Mouse (Mus musculus) midbrain, embryonic 14.5 days (tissue): ENCODE data around the gene Prr5. TPM values are rescaled to one million over a fixed set of nuclear protein-coding genes. Genes with fewer than 3 reads are reported as not detected.

Source experiments
- ATAC-seq: fragments of 200-750 bp; cut with Nextera tagmentation; 2 replicates; pipeline ENCODE4 v1.8.0; 2017; ENCODE audit warnings: moderate number of reproducible peaks, moderate library complexity; ENCODE audit not compliant: low FRiP score, low TSS enrichment
- DNase-seq: peaks from one replicate; pipeline ENCODE4 v3.0.0-alpha.2; 2015
- H3K27ac ChIP-seq: fragments of 300-500 bp; sonication (generic); replicated peaks from 2 replicates; pipeline ENCODE4 v1.5.1; 2014; ENCODE audit warnings: mild to moderate bottlenecking, low read depth, low read length, moderate library complexity
- H3K27me3 ChIP-seq: fragments of 300-500 bp; sonication (generic); 2 replicates; pipeline ENCODE4 v1.6.1; 2014; ENCODE audit warnings: low read length, control low read depth, mixed read lengths; ENCODE audit not compliant: control insufficient read depth, insufficient read depth
- H3K36me3 ChIP-seq: fragments of 300-500 bp; sonication (generic); 2 replicates; pipeline ENCODE4 v1.6.1; 2014; ENCODE audit warnings: low read length, control low read depth; ENCODE audit not compliant: control insufficient read depth, insufficient read depth
- H3K4me1 ChIP-seq: fragments of 300-500 bp; sonication (generic); 2 replicates; pipeline ENCODE4 v1.6.1; 2014; ENCODE audit warnings: mild to moderate bottlenecking, antibody characterized with exemption, low read length, control low read depth; ENCODE audit not compliant: control insufficient read depth, insufficient read depth
- H3K4me2 ChIP-seq: fragments of 300-500 bp; sonication (generic); 2 replicates; pipeline ENCODE4 v1.6.1; 2014; ENCODE audit warnings: mild to moderate bottlenecking, low read length, moderate library complexity
- H3K4me3 ChIP-seq: fragments of 300-500 bp; sonication (generic); replicated peaks from 2 replicates; pipeline ENCODE4 v1.5.1; 2014; ENCODE audit warnings: low read depth, low read length
- H3K9ac ChIP-seq: fragments of 300-500 bp; sonication (generic); replicated peaks from 2 replicates; pipeline ENCODE4 v1.6.1; 2014; ENCODE audit warnings: mild to moderate bottlenecking, low read length, moderate library complexity
- H3K9me3 ChIP-seq: fragments of 300-500 bp; sonication (generic); 2 replicates; pipeline ENCODE4 v1.6.1; 2016; ENCODE audit warnings: low read length, control low read depth, mixed read lengths; ENCODE audit not compliant: control insufficient read depth
- WGBS: fragments of 180-500 bp; shearing (Covaris S2); extraction: QIAGEN DNeasy Blood & Tissue Kit; methylation state at CpG from one replicate; pipeline ENCODE4 v1.1.7; 2014; 5-methylcytosine and 5-hydroxymethylcytosine counted together
- polyA plus RNA-seq: library from polyadenylated mRNA; unstranded; fragments of >200 nt; fragmentation: Nextera tagmentation; extraction: Ambion mirVana; gene quantifications from 2 replicates; pipeline ENCODE4 v1.2.1, GENCODE M21; 2014

Gene Prr5
- polyA plus RNA-seq, 1 experiment from 2014 or later, result 19.5 TPM

DNA sequence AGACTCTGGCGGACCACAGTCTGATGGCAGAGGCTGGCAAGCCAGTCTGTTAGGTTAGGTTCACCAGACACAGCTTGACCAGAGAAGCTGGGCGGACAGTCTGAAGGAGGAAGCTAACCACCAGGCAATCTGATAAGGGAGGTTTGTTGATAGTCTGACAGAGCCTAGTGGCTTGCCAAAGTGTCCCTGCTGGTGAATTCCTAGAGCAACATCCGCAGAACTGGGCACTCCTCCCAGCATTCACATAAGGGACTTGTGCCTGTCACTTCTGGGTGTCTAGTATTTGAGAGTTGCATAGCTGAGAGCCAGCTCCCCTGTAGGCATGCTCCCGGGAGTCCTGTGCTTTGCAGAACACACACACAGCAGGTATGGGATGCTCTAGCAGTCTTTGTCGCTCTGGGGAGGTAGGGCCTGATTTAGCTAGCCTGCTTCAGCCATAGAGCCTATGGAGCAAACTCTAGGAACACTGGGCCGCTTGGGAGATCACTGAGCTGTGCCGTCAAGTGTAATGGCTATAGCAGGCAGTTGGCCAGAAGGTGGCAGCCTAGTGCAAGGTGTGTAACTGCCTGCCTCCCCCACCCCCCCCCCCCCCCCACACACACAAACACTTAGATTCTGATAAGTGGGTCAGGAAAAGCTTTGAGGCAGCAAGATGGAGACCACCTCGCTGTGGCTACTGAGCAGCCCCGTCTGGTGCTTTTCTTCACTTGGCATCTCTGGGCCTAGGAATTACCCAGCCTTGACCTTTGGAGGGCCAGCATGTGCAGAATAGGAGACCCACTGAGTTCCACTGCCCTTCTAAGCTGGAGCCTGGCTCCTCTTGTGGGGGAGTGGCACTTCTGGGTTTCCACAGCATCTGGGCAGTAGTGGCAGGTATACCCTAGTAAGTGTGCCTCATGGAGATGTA is 2.2 kb downstream of the Prr5 start:
- Histone ChIP-seq H3K27ac (no peak overlapping the region), H3K4me3 (no peak overlapping the region), H3K4me2 (no peak overlapping the region), H3K9me3 (no peaks in the 10 kb centered on the region), H3K36me3 (no peaks in the 10 kb centered on the region), H3K9ac (no peak overlapping the region), H3K4me1 (no peaks in the 10 kb centered on the region), H3K27me3 (no peaks in the 10 kb centered on the region)
- ATAC-seq (no peak), DNase-seq (peak; percentile 67)
- 50% methylated on average over 9 of the region's 9 CpGs for WGBS

DNA sequence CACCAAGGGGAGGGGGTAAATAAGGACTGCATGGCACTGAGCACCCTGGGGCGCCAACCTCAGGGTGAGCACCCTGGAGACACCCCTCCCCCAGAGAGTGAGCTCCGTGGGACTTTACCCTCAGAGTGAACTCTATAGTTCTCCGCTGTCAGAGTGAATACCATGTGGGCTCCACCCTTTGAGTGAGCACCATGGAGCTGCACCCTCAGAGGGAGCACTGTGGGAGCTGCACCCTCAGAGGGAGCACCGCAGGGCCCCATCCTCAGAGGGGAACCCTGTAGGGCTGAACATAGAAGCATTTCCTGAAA is 2.8 kb downstream of the Prr5 start:
- WGBS, result 86% methylated on average over 4 of the region's 4 CpGs
- Histone ChIP-seq H3K4me2 (no peak overlapping the region), H3K9me3 (no peaks in the 10 kb centered on the region), H3K36me3 (no peaks in the 10 kb centered on the region), H3K4me1 (no peaks in the 10 kb centered on the region), H3K9ac (no peak overlapping the region), H3K27me3 (no peaks in the 10 kb centered on the region), H3K27ac (no peak overlapping the region), H3K4me3 (no peak overlapping the region)
- DNase-seq (no peak), ATAC-seq (no peak)

- Histone ChIP-seq H3K4me2 (no peak overlapping the region), H3K36me3 (no peaks in the 10 kb centered on the region)
- WGBS, result 68% methylated on average over 3 of the region's 3 CpGs
These were observed 3.2 kb downstream of the Prr5 start for GRCm38 (mm10) chr15:84672616-84673015.

DNA sequence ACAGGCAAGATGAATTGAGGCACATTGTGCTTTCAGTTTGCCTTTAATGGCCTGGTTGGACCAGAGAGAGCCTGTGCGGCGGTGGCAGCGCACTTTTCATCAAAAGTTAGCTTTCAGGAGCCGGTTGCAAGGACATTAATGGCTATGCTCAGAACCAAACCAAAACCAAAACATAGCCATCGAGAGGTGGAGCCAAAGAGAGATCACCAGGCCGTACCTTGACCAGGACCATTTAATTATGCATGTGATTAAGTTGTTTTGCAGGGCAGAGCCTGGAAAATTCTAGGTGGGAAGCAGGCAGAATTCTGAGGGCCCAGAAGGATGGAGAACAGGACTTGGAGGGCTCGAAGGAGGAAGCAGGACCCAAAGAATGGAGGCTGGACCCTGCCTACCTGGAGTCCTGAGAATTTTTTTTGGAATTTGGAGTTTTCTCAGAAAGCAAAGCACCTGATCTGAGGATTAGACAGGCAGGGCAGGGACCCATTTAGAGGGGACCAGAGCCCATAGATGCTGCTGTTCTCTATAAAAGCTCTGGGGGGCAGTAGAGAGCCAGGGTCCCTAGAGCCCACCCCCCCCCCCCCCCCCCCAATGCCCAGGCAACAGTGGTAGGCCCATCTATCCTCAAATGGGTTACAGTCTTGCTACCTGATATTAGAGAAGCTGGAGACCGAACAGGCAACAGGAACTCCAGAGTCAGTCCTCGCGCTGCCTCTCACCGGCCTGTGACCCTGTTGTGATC is 5.1 kb downstream of the Prr5 start:
- Histone ChIP-seq H3K4me2 (no peak overlapping the region), H3K27ac (no peak overlapping the region), H3K4me3 (no peak overlapping the region), H3K9ac (no peak overlapping the region), H3K36me3 (no peaks in the 10 kb centered on the region), H3K9me3 (no peaks in the 10 kb centered on the region), H3K27me3 (no peaks in the 10 kb centered on the region), H3K4me1 (no peaks in the 10 kb centered on the region)
- ATAC-seq (no peak), DNase-seq (no peak)
- 86% methylated on average over 11 of the region's 11 CpGs for WGBS

More at GRCm38 (mm10) chr15:84672616-84673015, 3.2 kb downstream of the Prr5 start:
- Histone ChIP-seq H3K9ac (no peak overlapping the region), H3K27ac (no peak overlapping the region), H3K4me3 (no peak overlapping the region), H3K9me3 (no peaks in the 10 kb centered on the region), H3K4me1 (no peaks in the 10 kb centered on the region), H3K27me3 (no peaks in the 10 kb centered on the region)
- ATAC-seq (no peak), DNase-seq (no peak)

DNA sequence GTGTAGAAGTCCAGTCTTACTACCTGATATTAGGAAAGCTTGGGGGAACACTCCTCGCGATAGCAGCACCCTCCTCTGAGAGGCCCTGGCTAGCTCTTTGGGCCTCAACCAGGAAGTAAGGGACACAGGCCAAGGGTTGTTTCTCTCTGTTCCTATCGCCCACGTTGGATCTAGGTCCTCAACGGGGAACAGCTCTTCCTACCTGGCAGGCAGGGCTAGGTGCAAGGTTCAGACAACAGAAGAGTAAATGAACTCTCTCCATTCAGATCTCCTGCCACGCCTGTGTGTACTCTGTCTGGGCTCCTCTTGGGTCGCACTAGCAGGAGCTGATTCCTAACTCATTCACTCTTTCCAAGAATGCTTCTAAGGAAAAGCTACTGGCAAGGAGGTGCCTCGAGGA is 5.9 kb downstream of the Prr5 start:
- no peak for DNase-seq
- H3K36me3 ChIP-seq, result no peaks in the 10 kb centered on the region
- no peak overlapping the region for H3K27ac ChIP-seq
- no peak overlapping the region for H3K4me3 ChIP-seq
- no peak overlapping the region for H3K9ac ChIP-seq
- H3K4me1 ChIP-seq, result no peaks in the 10 kb centered on the region
- no peaks in the 10 kb centered on the region for H3K9me3 ChIP-seq
- no peak for ATAC-seq
- peaks cover 6% of the 10 kb centered on the region for H3K27me3 ChIP-seq
- WGBS, result 76% methylated on average over 8 of the region's 8 CpGs
- H3K4me2 ChIP-seq, result no peak overlapping the region

DNA sequence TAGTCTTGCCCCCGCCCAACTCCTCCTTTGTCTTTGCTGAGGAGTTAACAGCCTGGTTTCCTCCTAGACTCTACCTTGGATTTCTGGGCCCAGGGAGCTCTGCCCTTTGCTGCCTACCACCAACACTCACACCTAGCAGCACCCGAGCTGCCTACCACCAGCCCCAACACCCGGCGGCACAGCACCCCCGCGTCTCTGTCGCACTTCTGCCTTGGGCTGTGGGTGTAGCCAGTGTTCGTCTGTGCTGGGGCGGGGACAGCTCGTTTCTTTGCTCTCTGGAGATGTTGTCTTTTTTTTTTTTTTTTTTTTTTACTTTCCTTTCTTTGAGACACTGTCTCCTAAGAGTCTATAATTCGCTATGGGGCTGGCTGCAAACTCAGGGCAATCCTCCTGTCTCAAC is 8.5 kb downstream of the Prr5 start:
- no peak overlapping the region for H3K27ac ChIP-seq
- H3K36me3 ChIP-seq, result no peaks in the 10 kb centered on the region
- DNase-seq (no peak), ATAC-seq (no peak)
- no peak overlapping the region for H3K4me2 ChIP-seq
- 68% methylated on average over 11 of the region's 11 CpGs for WGBS
- no peak overlapping the region for H3K4me3 ChIP-seq
- peaks cover 6% of the 10 kb centered on the region; the same call in 1 of the 2 replicates for H3K4me1 ChIP-seq
- H3K9me3 ChIP-seq, result no peaks in the 10 kb centered on the region
- H3K27me3 ChIP-seq, result peaks cover 30% of the 10 kb centered on the region
- no peak overlapping the region for H3K9ac ChIP-seq

- Histone ChIP-seq H3K4me3 (no peak overlapping the region), H3K36me3 (no peaks in the 10 kb centered on the region), H3K4me2 (no peak overlapping the region), H3K4me1 (peaks cover 6% of the 10 kb centered on the region; the same call in 1 of the 2 replicates), H3K27me3 (peaks cover 30% of the 10 kb centered on the region), H3K9me3 (no peaks in the 10 kb centered on the region), H3K9ac (no peak overlapping the region), H3K27ac (no peak overlapping the region)
- ATAC-seq (no peak), DNase-seq (no peak)
- 97% methylated on average over 4 of the region's 4 CpGs for WGBS
These were observed 9.7 kb downstream of the Prr5 start for GRCm38 (mm10) chr15:84679090-84679489.

DNA sequence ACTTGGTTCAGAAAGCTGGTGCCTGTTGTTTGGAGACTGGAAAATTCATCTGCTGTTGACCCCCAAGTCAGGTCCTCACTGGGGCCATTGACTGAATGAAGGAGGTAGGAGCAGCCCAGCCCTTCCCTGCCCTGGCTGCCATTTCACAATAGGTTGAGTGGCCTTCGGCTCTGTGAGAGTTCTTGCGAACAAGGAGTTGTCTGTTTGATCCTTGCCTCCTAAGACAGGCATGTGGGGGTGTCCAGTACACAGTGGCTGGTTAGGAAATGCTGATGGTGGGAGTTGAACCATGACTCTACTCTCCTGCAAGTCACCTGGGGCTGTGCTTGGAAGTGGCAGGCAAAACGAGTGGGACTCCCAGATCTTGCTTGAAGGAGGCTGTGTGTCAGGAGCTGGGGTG is 10.4 kb downstream of the Prr5 start:
- ATAC-seq (no peak), DNase-seq (no peak)
- H3K27ac ChIP-seq, result no peak overlapping the region
- H3K4me1 ChIP-seq, result peaks cover 6% of the 10 kb centered on the region; the same call in 1 of the 2 replicates
- H3K9ac ChIP-seq, result no peak overlapping the region
- no peaks in the 10 kb centered on the region for H3K36me3 ChIP-seq
- WGBS, result 74% methylated on average over 3 of the region's 3 CpGs
- peaks cover 30% of the 10 kb centered on the region for H3K27me3 ChIP-seq
- no peaks in the 10 kb centered on the region for H3K9me3 ChIP-seq
- no peak overlapping the region for H3K4me2 ChIP-seq
- H3K4me3 ChIP-seq, result no peak overlapping the region
